13 mouse cellular contexts compared by ENCODE assay signal in genomic region chr3:82048078-82048477, GRCm38 (mm10). TPM values are rescaled to one million over a fixed set of nuclear protein-coding genes. Genes with fewer than 3 reads are reported as not detected.
DNase-seq lines count a peak whose midpoint lies in the region; ATAC-seq and TF ChIP-seq lines count a peak whose summit lies in the region.
"Had no signal": no experiment of that assay in that cellular context is flagged by ENCODE, and none has a peak within 500 bp of the region (broad histone marks: within the 10 kb centered on the region; RNA-seq: fewer than 3 reads in every experiment).

No protein-coding gene starts in this region.

- H3K4me2 ChIP-seq in hindbrain, embryonic 12.5 days (replicated peaks), result no peak overlapping the region
- no peak overlapping the region for H3K4me2 ChIP-seq in hindbrain, embryonic 14.5 days (replicated peaks)
- H3K4me2 ChIP-seq in midbrain, embryonic 13.5 days (replicated peaks), result no peak overlapping the region
- no peak overlapping the region for H3K4me2 ChIP-seq in kidney, embryonic 15.5 days
- H3K4me2 ChIP-seq: heart, embryonic 13.5 days; liver, embryonic 15.5 days had no signal

- no peak for TF ChIP-seq CTCF in lung, adult 2 months (IDR thresholded peaks at IDR 0.05; ENCODE audit: insufficient read depth, low read length)

- ATAC-seq in hindbrain, embryonic 12.5 days (ENCODE audit: low FRiP score), result 0 out of 2 replicates have a peak, but pooled peaks have one; percentile 43
- ATAC-seq in hindbrain, embryonic 14.5 days (ENCODE audit: low FRiP score), result no peak
- ATAC-seq in midbrain, embryonic 13.5 days, result peak; percentile 73; the same call in 1 of the 2 replicates
- no peak for ATAC-seq in kidney, embryonic 15.5 days (replicated peaks; ENCODE audit: low FRiP score)

- H3K9ac ChIP-seq in hindbrain, embryonic 12.5 days, result no peak overlapping the region
- H3K9ac ChIP-seq in hindbrain, embryonic 14.5 days, result no peak overlapping the region
- no peak overlapping the region for H3K9ac ChIP-seq in midbrain, embryonic 13.5 days (replicated peaks)
- no peak overlapping the region for H3K9ac ChIP-seq in kidney, embryonic 15.5 days
- H3K9ac ChIP-seq: heart, embryonic 13.5 days; liver, embryonic 15.5 days had no signal

- H3K4me1 ChIP-seq in hindbrain, embryonic 12.5 days, result peaks cover 9% of the 10 kb centered on the region; the same call in 1 of the 2 replicates
- 0 out of 2 replicates have a peak, but pooled peaks cover 2% of the 10 kb centered on the region for H3K4me1 ChIP-seq in hindbrain, embryonic 14.5 days (replicated peaks; ENCODE audit: control insufficient read depth, insufficient read depth, low read length)
- H3K4me1 ChIP-seq in midbrain, embryonic 13.5 days (replicated peaks), result peaks cover 28% of the 10 kb centered on the region
- peaks cover 7% of the 10 kb centered on the region for H3K4me1 ChIP-seq in lung, adult 2 months (ENCODE audit: control insufficient read depth, insufficient read depth, low read length)
- no peaks in the 10 kb centered on the region for H3K4me1 ChIP-seq in kidney, embryonic 15.5 days
- H3K4me1 ChIP-seq: liver, embryonic 15.5 days had no signal

- no peak for TF ChIP-seq POLR2A in lung, adult 2 months (IDR thresholded peaks at IDR 0.05; ENCODE audit: borderline replicate concordance, extremely low read depth, low read depth, low read length)

- H3K27ac ChIP-seq in hindbrain, embryonic 12.5 days, result no peak overlapping the region
- H3K27ac ChIP-seq in hindbrain, embryonic 14.5 days, result no peak overlapping the region
- H3K27ac ChIP-seq in midbrain, embryonic 13.5 days, result no peak overlapping the region
- no peak overlapping the region for H3K27ac ChIP-seq in kidney, embryonic 15.5 days
- H3K27ac ChIP-seq: gastrocnemius, adult 2 months; heart, embryonic 13.5 days; liver, embryonic 15.5 days had no signal

- no peaks in the 10 kb centered on the region for H3K27me3 ChIP-seq in hindbrain, embryonic 12.5 days
- H3K27me3 ChIP-seq in hindbrain, embryonic 14.5 days (ENCODE audit: control insufficient read depth, insufficient read depth, low read length), result no peaks in the 10 kb centered on the region
- H3K27me3 ChIP-seq in midbrain, embryonic 13.5 days, result no peaks in the 10 kb centered on the region
- no peaks in the 10 kb centered on the region for H3K27me3 ChIP-seq in kidney, embryonic 15.5 days
- H3K27me3 ChIP-seq: heart, embryonic 13.5 days; liver, embryonic 15.5 days; megakaryocyte, embryonic 14.5 days had no signal

- H3K4me3 ChIP-seq in hindbrain, embryonic 12.5 days, result no peak overlapping the region
- H3K4me3 ChIP-seq in hindbrain, embryonic 14.5 days (replicated peaks; ENCODE audit: low read length), result no peak overlapping the region
- H3K4me3 ChIP-seq in midbrain, embryonic 13.5 days (replicated peaks), result no peak overlapping the region
- no peak overlapping the region for H3K4me3 ChIP-seq in lung, adult 2 months (replicated peaks; ENCODE audit: extremely low read depth, low read depth, low read length)
- H3K4me3 ChIP-seq in kidney, embryonic 15.5 days (replicated peaks), result no peak overlapping the region
- H3K4me3 ChIP-seq: heart, embryonic 13.5 days; liver, embryonic 15.5 days; megakaryocyte, embryonic 14.5 days had no signal

- DNase-seq in hindbrain, embryonic 14.5 days (ENCODE audit: low spot score), result no peak
- peak; percentile 32 for DNase-seq in retina, embryonic 14.5 days (ENCODE audit: low spot score)
- no peak for DNase-seq in retina, postnatal 1 day
- no peak for DNase-seq in lung, adult 2 months
- DNase-seq: heart, adult 11 months had no signal

- H3K36me3 ChIP-seq in hindbrain, embryonic 12.5 days, result no peaks in the 10 kb centered on the region
- H3K36me3 ChIP-seq in hindbrain, embryonic 14.5 days (replicated peaks; ENCODE audit: control insufficient read depth, insufficient read depth), result peaks cover 29% of the 10 kb centered on the region
- H3K36me3 ChIP-seq in midbrain, embryonic 13.5 days, result no peaks in the 10 kb centered on the region
- H3K36me3 ChIP-seq in kidney, embryonic 15.5 days, result peaks cover 7% of the 10 kb centered on the region; the same call in 1 of the 2 replicates
- H3K36me3 ChIP-seq: liver, embryonic 15.5 days had no signal

- H3K9me3 ChIP-seq in hindbrain, embryonic 12.5 days (replicated peaks), result no peaks in the 10 kb centered on the region
- no peaks in the 10 kb centered on the region for H3K9me3 ChIP-seq in hindbrain, embryonic 14.5 days (ENCODE audit: control insufficient read depth, low read length)
- no peaks in the 10 kb centered on the region for H3K9me3 ChIP-seq in midbrain, embryonic 13.5 days
- H3K9me3 ChIP-seq in kidney, embryonic 15.5 days (replicated peaks), result no peaks in the 10 kb centered on the region
- H3K9me3 ChIP-seq: heart, embryonic 13.5 days; liver, embryonic 15.5 days; megakaryocyte, embryonic 14.5 days had no signal

- WGBS in hindbrain, embryonic 12.5 days, result 65% methylated on average over 4 of the region's 4 CpGs
- WGBS in hindbrain, embryonic 14.5 days, result 55% methylated on average over 4 of the region's 4 CpGs
- 39% methylated on average over 4 of the region's 4 CpGs for whole genome bisulfite sequencing in midbrain, embryonic 13.5 days
- 84% methylated on average over 4 of the region's 4 CpGs for WGBS in lung, adult 2 months
- 59% methylated on average over 4 of the region's 4 CpGs for WGBS in kidney, embryonic 15.5 days

RNA-seq across cellular contexts. Expression of gene Gucy1b1, which starts 26.4 kb away (rescaled TPM):
- polyA plus RNA-seq in hindbrain, embryonic 12.5 days (2016; fragmentation: Nextera tagmentation; extraction: Ambion mirVana), result 14.1 and 16.6 TPM in 2 replicates
- 51.7 and 66.4 TPM in 2 replicates for polyA plus RNA-seq in hindbrain, embryonic 14.5 days (2014; fragmentation: Nextera tagmentation; extraction: Ambion mirVana)
- 20.7 and 21.7 TPM in 2 replicates for polyA plus RNA-seq in midbrain, embryonic 13.5 days (2015; fragmentation: Nextera tagmentation; extraction: Ambion mirVana)
- 36.0 and 58.4 TPM in 2 replicates for polyA plus RNA-seq in lung, adult 2 months (2012; rRNA removed)
- 34.1 and 34.3 TPM in 2 replicates for polyA plus RNA-seq in kidney, embryonic 15.5 days (2015; fragmentation: Nextera tagmentation; extraction: Ambion mirVana)
- polyA plus RNA-seq: C2C12 had no signal

Comparison
In these comparisons a context has a peak if more than half of its experiments do, and no peak if none do; other contexts are left out.
1. ATAC-seq: peak in hindbrain, embryonic 12.5 days (single experiment) and midbrain, embryonic 13.5 days (single experiment); none in hindbrain, embryonic 14.5 days (single experiment) and kidney, embryonic 15.5 days (single experiment).